Mouse (Mus musculus) neural tube, embryonic 14.5 days (tissue): ENCODE results near the gene Dbi. TPM values are rescaled to one million over a fixed set of nuclear protein-coding genes. Genes with fewer than 3 reads are reported as not detected.
A peak's percentile ranks its signal among the peaks of the same experiment; 100 is the strongest.

Experiments
- ATAC-seq: fragments of 200-750 bp; cut with Nextera tagmentation; 2 replicates; pipeline ENCODE4 v1.8.0; 2017; ENCODE audit warnings: low read depth, mild to moderate bottlenecking, moderate TSS enrichment, moderate library complexity
- H3K27ac ChIP-seq: fragments of 300-500 bp; sonication (generic); 2 replicates; pipeline ENCODE4 v1.5.1; 2014; ENCODE audit warnings: low read depth, mild to moderate bottlenecking, control low read depth, low read length, moderate library complexity, mixed read lengths
- H3K27me3 ChIP-seq: fragments of 300-500 bp; sonication (generic); 2 replicates; pipeline ENCODE4 v1.6.1; 2014; ENCODE audit warnings: low read length; ENCODE audit not compliant: control insufficient read depth, insufficient read depth
- H3K36me3 ChIP-seq: fragments of 300-500 bp; sonication (generic); 2 replicates; pipeline ENCODE4 v1.6.1; 2014; ENCODE audit warnings: low read length, mixed read lengths; ENCODE audit not compliant: control insufficient read depth, insufficient read depth
- H3K4me1 ChIP-seq: fragments of 300-500 bp; sonication (generic); 2 replicates; pipeline ENCODE4 v1.6.1; 2014; ENCODE audit warnings: low read length; ENCODE audit not compliant: control insufficient read depth, insufficient read depth
- H3K4me2 ChIP-seq: fragments of 300-500 bp; sonication (generic); 2 replicates; pipeline ENCODE4 v1.6.1; 2014; ENCODE audit warnings: mild to moderate bottlenecking, low read depth, low read length, control low read depth
- H3K4me3 ChIP-seq: fragments of 300-500 bp; sonication (generic); 2 replicates; pipeline ENCODE4 v1.5.1; 2014; ENCODE audit warnings: low read depth, low read length, control low read depth, mixed read lengths
- H3K9ac ChIP-seq: fragments of 300-500 bp; sonication (generic); replicated peaks from 2 replicates; pipeline ENCODE4 v1.6.1; 2014; ENCODE audit warnings: low read depth, mild to moderate bottlenecking, control low read depth, low read length, mixed read lengths
- H3K9me3 ChIP-seq: fragments of 300-500 bp; sonication (generic); 2 replicates; pipeline ENCODE4 v1.6.1; 2016; ENCODE audit warnings: low read length; ENCODE audit not compliant: control insufficient read depth
- WGBS: fragments of 180-500 bp; shearing (Covaris S2); extraction: QIAGEN DNeasy Blood & Tissue Kit; methylation state at CpG from one replicate; pipeline ENCODE4 v1.1.7; 2014; 5-methylcytosine and 5-hydroxymethylcytosine counted together
- polyA plus RNA-seq: library from polyadenylated mRNA; unstranded; fragments of >200 nt; fragmentation: Nextera tagmentation; extraction: Ambion mirVana; gene quantifications from 2 replicates; pipeline ENCODE4 v1.2.1, GENCODE M21; 2014

The Dbi gene
- polyA plus RNA-seq, 1 experiment from 2014 or later = 1,897 TPM

GRCm38 (mm10) chr1:120077746-120078410 is 43.0 kb downstream of the Dbi start:
- H3K4me3 ChIP-seq = no peak overlapping the region
- peaks cover 4% of the 10 kb centered on the region; the same call in 1 of the 2 replicates for H3K27me3 ChIP-seq
- H3K36me3 ChIP-seq = no peaks in the 10 kb centered on the region
- H3K4me1 ChIP-seq = peaks cover 9% of the 10 kb centered on the region
- no peak for ATAC-seq
- no peaks in the 10 kb centered on the region for H3K9me3 ChIP-seq
- no peak overlapping the region for H3K9ac ChIP-seq
- no peak overlapping the region for H3K27ac ChIP-seq
- no peak overlapping the region for H3K4me2 ChIP-seq
- 21% methylated on average over 9 of the region's 9 CpGs for WGBS

- H3K27me3 ChIP-seq = peaks cover 10% of the 10 kb centered on the region; the same call in 1 of the 2 replicates
- H3K4me1 ChIP-seq = peaks cover 12% of the 10 kb centered on the region
- no peak overlapping the region for H3K4me2 ChIP-seq
- no peak overlapping the region for H3K4me3 ChIP-seq
- H3K9ac ChIP-seq = no peak overlapping the region
- H3K9me3 ChIP-seq = no peaks in the 10 kb centered on the region
- ATAC-seq = no peak
- 85% methylated on average over 5 of the region's 5 CpGs for WGBS
- no peak overlapping the region for H3K27ac ChIP-seq
- no peaks in the 10 kb centered on the region for H3K36me3 ChIP-seq
Observed at GRCm38 (mm10) chr1:120075507-120075906, 45.4 kb downstream of the Dbi start.

- Histone ChIP-seq H3K4me1 (peaks cover 12% of the 10 kb centered on the region), H3K9me3 (no peaks in the 10 kb centered on the region), H3K27me3 (peaks cover 10% of the 10 kb centered on the region; the same call in 1 of the 2 replicates), H3K36me3 (no peaks in the 10 kb centered on the region), H3K4me2 (no peak overlapping the region), H3K4me3 (no peak overlapping the region), H3K27ac (no peak overlapping the region), H3K9ac (no peak overlapping the region)
- no peak for ATAC-seq
- 73% methylated on average over 4 of the region's 4 CpGs for WGBS
Observed at GRCm38 (mm10) chr1:120074931-120075330, 45.9 kb downstream of the Dbi start.

- H3K9me3 ChIP-seq = no peaks in the 10 kb centered on the region
- no peak; the same call in 1 of the 2 replicates for ATAC-seq
- peaks cover 12% of the 10 kb centered on the region for H3K4me1 ChIP-seq
- H3K36me3 ChIP-seq = no peaks in the 10 kb centered on the region
- peaks cover 10% of the 10 kb centered on the region; the same call in 1 of the 2 replicates for H3K27me3 ChIP-seq
- no peak overlapping the region for H3K4me3 ChIP-seq
- H3K9ac ChIP-seq = no peak overlapping the region
- 24% methylated on average over 4 of the region's 4 CpGs for WGBS
- H3K27ac ChIP-seq = no peak overlapping the region
- H3K4me2 ChIP-seq = no peak overlapping the region
Observed at GRCm38 (mm10) chr1:120074307-120074702, 46.6 kb downstream of the Dbi start.

GRCm38 (mm10) chr1:120073519-120074306 is 47.2 kb downstream of the Dbi start, which contains the start of gene Tmem37:
Gene Tmem37, minus strand, starts transcription at chr1:120074074.
- no peaks in the 10 kb centered on the region for H3K36me3 ChIP-seq
- no peaks in the 10 kb centered on the region for H3K9me3 ChIP-seq
- H3K9ac ChIP-seq = peak within 1 kb of the TSS; percentile 28; the same call in 1 of the 2 replicates
- WGBS = 3% methylated on average over 40 of the region's 40 CpGs
- H3K4me1 ChIP-seq = peaks cover 12% of the 10 kb centered on the region
- peak; percentile 55; the same call in 1 of the 2 replicates for ATAC-seq
- H3K4me3 ChIP-seq = peak within 1 kb of the TSS; percentile 33
- H3K27ac ChIP-seq = no peak within 1 kb of the TSS
- H3K27me3 ChIP-seq = peaks cover 10% of the 10 kb centered on the region; the same call in 1 of the 2 replicates
- peak within 1 kb of the TSS; percentile 77 for H3K4me2 ChIP-seq

GRCm38 (mm10) chr1:120072900-120073299 is 48.0 kb downstream of the Dbi start:
- Histone ChIP-seq H3K27me3 (peaks cover 10% of the 10 kb centered on the region; the same call in 1 of the 2 replicates), H3K9me3 (no peaks in the 10 kb centered on the region), H3K27ac (no peak overlapping the region), H3K9ac (no peak overlapping the region), H3K4me1 (peaks cover 12% of the 10 kb centered on the region), H3K36me3 (no peaks in the 10 kb centered on the region), H3K4me2 (peak overlapping the region; percentile 77), H3K4me3 (peak overlapping the region; percentile 33)
- ATAC-seq = 0 out of 2 replicates have a peak, but pooled peaks have one; percentile 6
- 14% methylated on average over 16 of the region's 16 CpGs for WGBS

- no peak overlapping the region for H3K27ac ChIP-seq
- no peaks in the 10 kb centered on the region for H3K36me3 ChIP-seq
- H3K4me1 ChIP-seq = peaks cover 12% of the 10 kb centered on the region
- WGBS = 84% methylated on average over 4 of the region's 4 CpGs
- H3K27me3 ChIP-seq = peaks cover 10% of the 10 kb centered on the region; the same call in 1 of the 2 replicates
- no peak overlapping the region for H3K4me3 ChIP-seq
- no peak overlapping the region for H3K9ac ChIP-seq
- H3K4me2 ChIP-seq = no peak overlapping the region
- ATAC-seq = no peak
- H3K9me3 ChIP-seq = no peaks in the 10 kb centered on the region
Observed at GRCm38 (mm10) chr1:120071133-120071532, 49.7 kb downstream of the Dbi start.

GRCm38 (mm10) chr1:120070168-120070567 is 50.7 kb downstream of the Dbi start:
- no peak overlapping the region for H3K27ac ChIP-seq

GRCm38 (mm10) chr1:120069120-120069519 is 51.8 kb downstream of the Dbi start:
- H3K4me2 ChIP-seq = no peak overlapping the region
- H3K27me3 ChIP-seq = peaks cover 9% of the 10 kb centered on the region; the same call in 1 of the 2 replicates
- no peak overlapping the region for H3K4me3 ChIP-seq
- no peak overlapping the region for H3K9ac ChIP-seq
- no peaks in the 10 kb centered on the region for H3K9me3 ChIP-seq
- H3K27ac ChIP-seq = no peak overlapping the region
- 86% methylated on average over 5 of the region's 5 CpGs for WGBS
- ATAC-seq = no peak
- H3K36me3 ChIP-seq = no peaks in the 10 kb centered on the region
- H3K4me1 ChIP-seq = peaks cover 12% of the 10 kb centered on the region

More at GRCm38 (mm10) chr1:120070168-120070567, 50.7 kb downstream of the Dbi start:
- Histone ChIP-seq H3K9me3 (no peaks in the 10 kb centered on the region), H3K27me3 (peaks cover 10% of the 10 kb centered on the region; the same call in 1 of the 2 replicates), H3K4me2 (no peak overlapping the region), H3K36me3 (no peaks in the 10 kb centered on the region), H3K4me1 (peaks cover 12% of the 10 kb centered on the region), H3K9ac (no peak overlapping the region), H3K4me3 (no peak overlapping the region)
- 63% methylated on average over 6 of the region's 6 CpGs for WGBS
- no peak for ATAC-seq
